Mouse (Mus musculus) adipocyte (in vitro differentiated cells): ENCODE measurements around the gene Chd3.
A peak's percentile ranks its signal among the peaks of the same experiment; 100 is the strongest.

Experiments used
- DNase-seq: peaks from one replicate; pipeline ENCODE4 v3.0.0-alpha.2; 2016; ENCODE audit warnings: low spot score

Chd3 gene

GRCm38 (mm10) chr11:69369215-69369989 lies at the start of gene Chd3:
Gene Chd3 (minus strand): TSS chr11:69369406.
- DNase-seq = no peak

GRCm38 (mm10) chr11:69417449-69418384 lies 48.5 kb upstream of the Chd3 start:
- DNase-seq = peak; percentile 100

- DNase-seq = peak; percentile 42
Observed at GRCm38 (mm10) chr11:69416921-69417448, 47.8 kb upstream of the Chd3 start.

- peak; percentile 33 for DNase-seq
Observed at GRCm38 (mm10) chr11:69416509-69416908, 47.3 kb upstream of the Chd3 start.

GRCm38 (mm10) chr11:69415668-69416451 lies 46.7 kb upstream of the Chd3 start:
- peak; percentile 80 for DNase-seq

- DNase-seq = peak; percentile 91
Observed at GRCm38 (mm10) chr11:69415327-69415667, 46.1 kb upstream of the Chd3 start.

- DNase-seq = peak; percentile 76
Observed at GRCm38 (mm10) chr11:69414421-69415326, 45.5 kb upstream of the Chd3 start.

- DNase-seq = peak; percentile 34
Observed at GRCm38 (mm10) chr11:69413221-69414181, 44.3 kb upstream of the Chd3 start, which contains the start of gene Kdm6b. Gene Kdm6b (minus strand): TSS chr11:69413675.

- DNase-seq = no peak
Observed at GRCm38 (mm10) chr11:69412548-69412947, 43.3 kb upstream of the Chd3 start.

- peak; percentile 77 for DNase-seq
Observed at GRCm38 (mm10) chr11:69411538-69412203, 42.5 kb upstream of the Chd3 start.

GRCm38 (mm10) chr11:69411073-69411535 lies 41.9 kb upstream of the Chd3 start:
- peak; percentile 96 for DNase-seq

- peak; percentile 71 for DNase-seq
Observed at GRCm38 (mm10) chr11:69410310-69411072, 41.3 kb upstream of the Chd3 start.

GRCm38 (mm10) chr11:69410045-69410309 lies 40.8 kb upstream of the Chd3 start:
- no peak for DNase-seq

GRCm38 (mm10) chr11:69409378-69410044 lies 40.3 kb upstream of the Chd3 start:
- peak; percentile 85 for DNase-seq

GRCm38 (mm10) chr11:69408541-69409377 lies 39.6 kb upstream of the Chd3 start:
- peak; percentile 94 for DNase-seq

GRCm38 (mm10) chr11:69407724-69408004 lies 38.5 kb upstream of the Chd3 start:
- DNase-seq = no peak
